Mouse (Mus musculus): ENCODE measurements at regions not wholly inside any gene's neighbourhood (a gene's known extent, or its start where the extent isn't known, plus 50 kb on each side); places are given as distances from the start of the nearest gene placed in this dataset. TPM values are rescaled to one million over a fixed set of nuclear protein-coding genes. Genes with fewer than 3 reads are reported as not detected.

DNA sequence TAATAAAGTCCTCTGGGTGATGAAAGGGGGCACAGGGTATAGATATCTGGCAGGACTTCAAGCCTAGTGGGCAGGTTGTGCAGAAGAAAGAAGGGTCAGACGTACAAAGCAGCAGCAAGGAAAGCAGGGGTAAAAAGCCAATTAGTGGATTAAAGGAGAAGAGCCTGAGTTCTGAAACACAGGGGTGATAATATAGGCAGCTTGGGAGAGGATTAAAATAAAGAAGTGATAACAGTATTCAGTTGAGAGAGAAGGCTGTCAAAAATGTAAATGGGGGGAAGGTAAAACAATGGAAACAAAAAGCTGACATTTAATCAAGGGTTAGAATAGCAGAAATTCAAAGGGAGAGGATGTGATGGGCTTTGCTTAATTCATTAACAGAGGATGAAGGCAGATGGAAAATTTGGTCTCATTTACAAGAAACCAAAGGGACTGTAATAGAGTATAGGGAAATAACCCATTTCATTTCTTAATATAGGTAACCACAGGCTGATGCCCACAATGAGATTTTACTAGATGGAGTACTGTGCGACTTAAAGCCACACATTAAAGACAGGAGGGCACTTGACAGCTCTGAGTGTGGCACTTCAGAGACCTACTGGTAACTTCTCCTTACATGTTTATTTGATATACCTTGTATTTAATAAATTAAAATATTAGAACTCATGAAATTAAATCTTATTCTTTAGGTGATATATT, 489.8 kb upstream of the Mms22l start:
- WGBS = 44% methylated on average over 2 of the region's 2 CpGs

DNA sequence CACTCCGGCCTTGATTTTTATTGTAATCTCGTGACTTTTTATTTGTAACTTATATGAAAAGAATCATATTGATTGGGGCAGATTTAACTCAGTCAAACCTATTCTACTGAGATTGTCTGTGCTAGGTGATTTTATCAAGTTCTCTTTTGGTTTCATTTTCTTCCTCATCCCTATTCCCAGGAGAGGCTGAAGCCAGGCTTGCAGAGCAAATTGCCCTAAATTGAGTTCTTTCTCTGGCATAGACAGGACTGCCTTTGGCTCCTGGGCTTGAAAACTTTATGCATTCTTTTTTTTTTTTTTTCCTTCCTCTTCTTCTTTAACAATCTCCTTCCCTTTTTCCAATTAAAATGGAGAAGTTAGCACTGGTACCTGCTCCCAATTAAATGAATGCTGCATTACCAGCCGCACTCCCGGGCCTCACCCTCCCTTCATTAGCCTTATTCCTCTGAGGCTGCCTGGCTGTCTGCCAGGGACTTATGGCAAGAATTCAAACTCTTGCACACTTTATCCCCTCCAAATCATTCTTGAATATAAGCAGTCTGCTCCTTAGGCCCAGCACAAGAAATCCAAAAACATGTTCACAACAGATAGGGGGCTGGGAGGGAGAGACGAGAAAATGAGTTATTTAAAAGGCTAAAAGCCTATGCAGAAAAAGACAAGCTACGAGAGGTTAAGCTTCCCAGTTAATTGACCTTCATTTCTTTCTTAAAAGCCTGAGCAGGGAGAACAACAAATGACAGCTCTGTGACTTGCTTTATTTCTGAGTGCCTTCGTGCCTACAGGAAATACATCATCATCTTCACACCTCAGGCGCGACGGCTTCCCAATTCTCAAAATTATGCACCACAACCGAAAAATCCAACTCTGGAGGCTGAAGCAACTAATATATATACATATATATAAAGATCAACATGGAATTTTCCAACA, 476.8 kb upstream of the Mms22l start:
- ATAC-seq (replicated peaks; ENCODE audit: low FRiP score) = no peak
- H3K9me3 ChIP-seq (ENCODE audit: control insufficient read depth, low read length) = no peaks in the 10 kb centered on the region
- H3K4me1 ChIP-seq (replicated peaks; ENCODE audit: control insufficient read depth, insufficient read depth, low read length) = no peaks in the 10 kb centered on the region
- H3K27ac ChIP-seq (ENCODE audit: low read depth, low read length) = no peak overlapping the region
- H3K4me2 ChIP-seq = no peak overlapping the region
- no peak overlapping the region for H3K4me3 ChIP-seq (ENCODE audit: low read depth, low read length)
- DNase-seq (ENCODE audit: low spot score) = no peak
- H3K36me3 ChIP-seq (ENCODE audit: control insufficient read depth, insufficient read depth, low read length) = no peaks in the 10 kb centered on the region
- 76% methylated on average over 11 of the region's 11 CpGs for WGBS
- no peak overlapping the region for H3K9ac ChIP-seq (ENCODE audit: low read depth, low read length)
- no peaks in the 10 kb centered on the region for H3K27me3 ChIP-seq (replicated peaks; ENCODE audit: control insufficient read depth, insufficient read depth, low read length)

More for the DNA sequence above, 489.8 kb upstream of the Mms22l start:
- DNase-seq (ENCODE audit: low spot score) (no peak), ATAC-seq (replicated peaks; ENCODE audit: low FRiP score) (no peak)
- Histone ChIP-seq H3K27ac (ENCODE audit: low read depth, low read length) (no peak overlapping the region), H3K4me2 (no peak overlapping the region), H3K9ac (ENCODE audit: low read depth, low read length) (no peak overlapping the region), H3K9me3 (ENCODE audit: control insufficient read depth, low read length) (no peaks in the 10 kb centered on the region), H3K36me3 (ENCODE audit: control insufficient read depth, insufficient read depth, low read length) (no peaks in the 10 kb centered on the region), H3K4me1 (replicated peaks; ENCODE audit: control insufficient read depth, insufficient read depth, low read length) (no peaks in the 10 kb centered on the region), H3K4me3 (ENCODE audit: low read depth, low read length) (no peak overlapping the region), H3K27me3 (replicated peaks; ENCODE audit: control insufficient read depth, insufficient read depth, low read length) (no peaks in the 10 kb centered on the region)

Small RNA genes in the stretch of these regions (microRNA-seq; reads per million reads assigned to microRNA genes)
- gene Gm25978 (ENCODE audit: borderline number of aligned reads) = not detected

Data from liver, embryonic 11.5 days (tissue).